Mouse (Mus musculus): ENCODE measurements at regions not wholly inside any gene's neighbourhood (a gene's known extent, or its start where the extent isn't known, plus 50 kb on each side); places are given as distances from the start of the nearest gene placed in this dataset.

DNA sequence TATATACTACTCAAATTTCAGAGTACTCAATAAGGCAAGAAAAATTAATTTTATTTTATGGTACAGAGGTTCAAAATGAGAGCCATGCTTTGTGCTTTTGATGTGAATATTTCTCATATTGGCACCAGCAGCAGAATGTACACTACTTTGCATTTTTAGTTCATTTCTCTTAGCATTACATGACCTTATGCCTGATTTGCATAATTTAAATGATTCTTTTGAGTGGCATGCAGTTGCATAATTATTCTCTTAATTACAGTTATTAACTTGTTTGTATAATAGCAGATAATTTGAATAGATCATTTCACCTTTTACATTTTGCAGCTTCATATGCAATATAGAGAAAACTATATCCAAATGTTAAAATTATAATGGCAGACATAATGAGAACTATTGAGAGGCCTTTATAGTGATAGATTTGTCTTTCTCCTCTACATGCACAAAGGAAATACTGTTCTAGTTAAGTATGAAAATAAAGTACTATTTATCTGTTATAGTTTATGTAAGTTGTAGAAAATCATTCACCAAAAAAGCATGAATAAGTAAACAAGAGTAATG is 374.6 kb downstream of the Tmem161b start:
- H3K4me2 ChIP-seq (ENCODE audit: low read length): no peak overlapping the region
- H3K9me3 ChIP-seq (ENCODE audit: control insufficient read depth, low read length): no peaks in the 10 kb centered on the region
- ATAC-seq (ENCODE audit: insufficient number of reproducible peaks, insufficient read depth, low FRiP score, low read depth): no peak
- H3K27ac ChIP-seq (replicated peaks in 1 of 2; ENCODE audit: control insufficient read depth in 1 of 2, insufficient read depth in 1 of 2, low read depth in 2 of 2, low read length in 2 of 2): no peak overlapping the region
- H3K9ac ChIP-seq (ENCODE audit: low read length): no peak overlapping the region
- H3K27me3 ChIP-seq (ENCODE audit: control insufficient read depth, insufficient read depth, low read length): no peaks in the 10 kb centered on the region
- no peak overlapping the region for H3K4me3 ChIP-seq (ENCODE audit: control insufficient read depth in 1 of 2, insufficient read depth in 1 of 2, low read depth in 1 of 2, low read length in 2 of 2)
- H3K4me1 ChIP-seq (ENCODE audit: control insufficient read depth in 2 of 2, insufficient read depth in 2 of 2, low read length in 2 of 2): no peaks in the 10 kb centered on the region
- H3K36me3 ChIP-seq (ENCODE audit: control insufficient read depth, insufficient read depth, low read length): no peaks in the 10 kb centered on the region

DNA sequence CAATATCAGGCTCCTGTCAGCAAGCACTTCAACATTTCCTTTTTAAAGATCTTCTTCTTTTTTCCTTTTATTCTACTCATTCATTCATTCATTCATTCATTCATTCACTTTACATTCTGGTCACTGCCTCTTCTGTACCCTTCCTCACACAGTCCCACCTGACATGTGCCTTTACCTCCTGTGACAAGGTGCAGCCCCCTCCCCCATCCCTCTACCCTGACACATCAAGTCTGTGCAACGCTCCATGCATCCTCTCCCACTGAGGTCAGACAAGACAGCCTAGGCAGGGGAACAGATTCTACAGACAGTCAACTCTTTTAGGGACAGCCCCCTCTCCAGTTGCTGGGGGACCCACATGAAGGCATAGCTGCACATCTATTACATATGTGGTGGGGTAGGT is 380.5 kb downstream of the Tmem161b start:
- Histone ChIP-seq H3K27ac (replicated peaks in 1 of 2; ENCODE audit: control insufficient read depth in 1 of 2, insufficient read depth in 1 of 2, low read depth in 2 of 2, low read length in 2 of 2) (no peak overlapping the region), H3K9ac (ENCODE audit: low read length) (no peak overlapping the region), H3K27me3 (ENCODE audit: control insufficient read depth, insufficient read depth, low read length) (no peaks in the 10 kb centered on the region), H3K36me3 (ENCODE audit: control insufficient read depth, insufficient read depth, low read length) (no peaks in the 10 kb centered on the region), H3K4me1 (ENCODE audit: control insufficient read depth in 2 of 2, insufficient read depth in 2 of 2, low read length in 2 of 2) (no peaks in the 10 kb centered on the region), H3K4me3 (ENCODE audit: control insufficient read depth in 1 of 2, insufficient read depth in 1 of 2, low read depth in 1 of 2, low read length in 2 of 2) (no peak overlapping the region), H3K4me2 (ENCODE audit: low read length) (no peak overlapping the region), H3K9me3 (ENCODE audit: control insufficient read depth, low read length) (no peaks in the 10 kb centered on the region)
- no peak for ATAC-seq (ENCODE audit: insufficient number of reproducible peaks, insufficient read depth, low FRiP score, low read depth)
- 75% methylated on average over 1 of the region's 1 CpGs for WGBS

DNA sequence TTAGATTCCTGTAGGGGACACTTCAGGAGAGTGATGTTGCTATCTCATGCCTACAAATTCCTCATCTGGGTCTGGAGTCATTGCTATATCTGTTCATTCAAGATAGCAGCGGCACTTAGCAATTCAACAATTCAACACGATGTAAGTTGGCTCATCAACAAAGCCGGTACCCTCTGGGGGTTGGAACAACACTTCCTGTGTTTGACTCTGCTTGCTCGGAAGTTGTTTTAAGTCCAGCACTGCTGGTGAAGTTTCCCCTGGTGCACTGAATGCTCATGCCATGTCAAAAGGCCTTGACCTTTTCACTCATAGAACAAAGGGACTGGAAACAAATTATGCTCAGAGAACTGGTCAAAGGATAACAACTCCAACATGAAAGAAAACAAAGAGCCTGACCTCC is 390.4 kb downstream of the Tmem161b start:
- WGBS: 3% methylated on average over 4 of the region's 4 CpGs
- ATAC-seq (ENCODE audit: insufficient number of reproducible peaks, insufficient read depth, low FRiP score, low read depth): no peak

DNA sequence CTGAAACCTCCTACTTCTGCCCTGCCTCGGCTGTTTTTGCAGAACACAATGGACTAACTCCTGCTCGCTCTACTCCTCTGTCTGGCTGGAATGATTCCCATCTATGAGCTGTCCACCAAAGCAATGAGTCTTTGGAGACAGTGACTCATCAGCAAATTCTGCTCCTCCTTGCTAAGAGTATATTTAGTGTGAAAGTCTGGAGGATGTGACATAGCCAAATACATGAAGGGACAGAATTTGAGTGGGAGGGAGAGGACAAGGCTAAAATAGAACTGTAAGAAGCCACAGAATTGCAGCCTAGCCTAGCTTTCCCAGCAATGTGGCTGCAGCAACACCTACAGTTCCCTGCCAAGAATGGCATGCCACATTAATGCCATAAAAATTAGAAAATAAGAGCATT is 390.9 kb downstream of the Tmem161b start:
- peaks cover 2 to 10% of the 10 kb centered on the region in 2 experiments; a peak in 3 of 4 replicates for H3K4me1 ChIP-seq (ENCODE audit: control insufficient read depth in 2 of 2, insufficient read depth in 2 of 2, low read length in 2 of 2)
- no peak overlapping the region for H3K4me2 ChIP-seq (ENCODE audit: low read length)
- H3K4me3 ChIP-seq (ENCODE audit: control insufficient read depth in 1 of 2, insufficient read depth in 1 of 2, low read depth in 1 of 2, low read length in 2 of 2): no peak overlapping the region
- no peaks in the 10 kb centered on the region for H3K9me3 ChIP-seq (ENCODE audit: control insufficient read depth, low read length)
- H3K27me3 ChIP-seq (ENCODE audit: control insufficient read depth, insufficient read depth, low read length): 0 out of 2 replicates have a peak, but pooled peaks cover 3% of the 10 kb centered on the region
- H3K27ac ChIP-seq (replicated peaks in 1 of 2; ENCODE audit: control insufficient read depth in 1 of 2, insufficient read depth in 1 of 2, low read depth in 2 of 2, low read length in 2 of 2): no peak overlapping the region; a peak in 1 of 4 replicates
- no peaks in the 10 kb centered on the region for H3K36me3 ChIP-seq (ENCODE audit: control insufficient read depth, insufficient read depth, low read length)
- H3K9ac ChIP-seq (ENCODE audit: low read length): no peak overlapping the region
- 24% methylated on average over 2 of the region's 2 CpGs for WGBS
- no peak; the same call in 1 of the 2 replicates for ATAC-seq (ENCODE audit: insufficient number of reproducible peaks, insufficient read depth, low FRiP score, low read depth)

More for the DNA sequence above, 390.4 kb downstream of the Tmem161b start:
- no peak overlapping the region for H3K4me3 ChIP-seq (ENCODE audit: control insufficient read depth in 1 of 2, insufficient read depth in 1 of 2, low read depth in 1 of 2, low read length in 2 of 2)
- H3K4me1 ChIP-seq (ENCODE audit: control insufficient read depth in 2 of 2, insufficient read depth in 2 of 2, low read length in 2 of 2): peaks cover 2 to 10% of the 10 kb centered on the region in 2 experiments; a peak in 3 of 4 replicates
- H3K9me3 ChIP-seq (ENCODE audit: control insufficient read depth, low read length): no peaks in the 10 kb centered on the region
- H3K4me2 ChIP-seq (ENCODE audit: low read length): no peak overlapping the region
- H3K36me3 ChIP-seq (ENCODE audit: control insufficient read depth, insufficient read depth, low read length): no peaks in the 10 kb centered on the region
- no peak overlapping the region for H3K9ac ChIP-seq (ENCODE audit: low read length)
- no peak overlapping the region; a peak in 1 of 4 replicates for H3K27ac ChIP-seq (replicated peaks in 1 of 2; ENCODE audit: control insufficient read depth in 1 of 2, insufficient read depth in 1 of 2, low read depth in 2 of 2, low read length in 2 of 2)
- H3K27me3 ChIP-seq (ENCODE audit: control insufficient read depth, insufficient read depth, low read length): 0 out of 2 replicates have a peak, but pooled peaks cover 3% of the 10 kb centered on the region

DNA sequence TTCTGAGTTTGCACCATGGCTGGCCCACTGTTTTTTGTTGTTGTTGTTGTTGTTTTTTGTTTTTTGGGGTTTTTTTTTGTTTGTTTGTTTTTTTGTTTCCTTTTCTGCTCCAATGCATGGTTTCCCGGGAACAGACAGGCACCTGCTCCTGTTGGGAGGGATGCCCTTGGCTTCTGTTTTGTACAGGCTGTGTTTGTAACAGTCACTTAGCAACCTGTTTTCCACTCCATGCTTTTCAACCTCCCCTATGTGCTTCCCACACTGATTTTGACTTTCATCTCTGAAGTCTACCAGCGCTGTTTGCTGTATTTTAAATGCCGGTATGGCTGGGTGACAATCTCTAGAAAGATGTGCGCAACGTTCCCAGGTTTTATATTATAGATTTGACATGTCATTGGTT is 402.6 kb downstream of the Tmem161b start:
- Histone ChIP-seq H3K27me3 (ENCODE audit: control insufficient read depth, insufficient read depth, low read length) (no peaks in the 10 kb centered on the region), H3K4me1 (ENCODE audit: control insufficient read depth in 2 of 2, insufficient read depth in 2 of 2, low read length in 2 of 2) (no peaks in the 10 kb centered on the region), H3K9me3 (ENCODE audit: control insufficient read depth, low read length) (no peaks in the 10 kb centered on the region), H3K9ac (ENCODE audit: low read length) (no peak overlapping the region), H3K27ac (replicated peaks in 1 of 2; ENCODE audit: control insufficient read depth in 1 of 2, insufficient read depth in 1 of 2, low read depth in 2 of 2, low read length in 2 of 2) (no peak overlapping the region), H3K36me3 (ENCODE audit: control insufficient read depth, insufficient read depth, low read length) (no peaks in the 10 kb centered on the region), H3K4me3 (ENCODE audit: control insufficient read depth in 1 of 2, insufficient read depth in 1 of 2, low read depth in 1 of 2, low read length in 2 of 2) (no peak overlapping the region), H3K4me2 (ENCODE audit: low read length) (no peak overlapping the region)
- 76% methylated on average over 5 of the region's 5 CpGs for WGBS
- ATAC-seq (ENCODE audit: insufficient number of reproducible peaks, insufficient read depth, low FRiP score, low read depth): no peak

DNA sequence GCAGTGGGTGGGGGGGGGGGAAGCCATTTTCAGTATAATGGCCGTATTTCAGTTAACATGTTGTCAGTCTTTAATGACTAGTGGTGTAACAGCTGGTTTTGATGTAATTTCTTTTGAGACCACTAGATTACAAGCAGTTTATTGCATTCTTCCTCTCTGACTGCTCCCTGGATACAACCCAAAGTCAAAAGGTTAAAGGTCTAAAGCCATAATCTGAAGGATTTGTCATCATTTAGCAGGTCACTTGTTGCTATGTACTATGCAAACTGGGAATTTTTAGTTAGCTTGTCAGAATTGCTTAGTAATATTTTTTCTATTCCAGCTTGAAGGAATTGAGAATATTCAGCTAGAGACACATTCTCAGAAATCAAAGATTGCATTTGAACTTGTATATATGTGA is 403.4 kb downstream of the Tmem161b start:
- no peak overlapping the region for H3K9ac ChIP-seq (ENCODE audit: low read length)
- H3K4me3 ChIP-seq (ENCODE audit: control insufficient read depth in 1 of 2, insufficient read depth in 1 of 2, low read depth in 1 of 2, low read length in 2 of 2): no peak overlapping the region
- H3K36me3 ChIP-seq (ENCODE audit: control insufficient read depth, insufficient read depth, low read length): no peaks in the 10 kb centered on the region
- WGBS: 79% methylated on average over 1 of the region's 1 CpGs
- H3K4me1 ChIP-seq (ENCODE audit: control insufficient read depth in 2 of 2, insufficient read depth in 2 of 2, low read length in 2 of 2): no peaks in the 10 kb centered on the region
- ATAC-seq (ENCODE audit: insufficient number of reproducible peaks, insufficient read depth, low FRiP score, low read depth): no peak
- no peaks in the 10 kb centered on the region for H3K9me3 ChIP-seq (ENCODE audit: control insufficient read depth, low read length)
- H3K4me2 ChIP-seq (ENCODE audit: low read length): no peak overlapping the region
- H3K27ac ChIP-seq (replicated peaks in 1 of 2; ENCODE audit: control insufficient read depth in 1 of 2, insufficient read depth in 1 of 2, low read depth in 2 of 2, low read length in 2 of 2): no peak overlapping the region
- no peaks in the 10 kb centered on the region for H3K27me3 ChIP-seq (ENCODE audit: control insufficient read depth, insufficient read depth, low read length)

DNA sequence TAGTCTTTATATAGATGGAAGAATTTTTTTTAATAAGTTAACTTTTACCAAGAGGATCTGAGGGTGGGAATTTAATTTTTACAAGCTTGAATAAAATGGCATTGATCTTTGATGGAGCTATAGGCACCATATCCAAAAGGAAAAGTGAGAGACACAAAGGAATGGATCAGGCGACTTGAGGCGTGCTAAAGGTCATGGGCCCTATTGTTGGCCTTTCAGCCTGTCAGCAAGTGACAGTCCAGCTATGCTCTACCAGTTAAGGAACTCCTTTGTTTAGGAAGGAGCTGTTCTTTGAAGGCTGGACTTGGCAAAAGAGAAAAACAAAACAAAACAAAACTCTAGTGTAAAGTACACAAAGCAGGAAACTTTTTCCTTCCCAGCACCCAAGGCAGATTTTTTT is 403.8 kb downstream of the Tmem161b start:
- H3K4me2 ChIP-seq (ENCODE audit: low read length): no peak overlapping the region
- no peaks in the 10 kb centered on the region for H3K9me3 ChIP-seq (ENCODE audit: control insufficient read depth, low read length)
- H3K27ac ChIP-seq (replicated peaks in 1 of 2; ENCODE audit: control insufficient read depth in 1 of 2, insufficient read depth in 1 of 2, low read depth in 2 of 2, low read length in 2 of 2): no peak overlapping the region
- no peak overlapping the region for H3K4me3 ChIP-seq (ENCODE audit: control insufficient read depth in 1 of 2, insufficient read depth in 1 of 2, low read depth in 1 of 2, low read length in 2 of 2)
- 56% methylated on average over 2 of the region's 2 CpGs for WGBS
- H3K9ac ChIP-seq (ENCODE audit: low read length): no peak overlapping the region
- H3K27me3 ChIP-seq (ENCODE audit: control insufficient read depth, insufficient read depth, low read length): no peaks in the 10 kb centered on the region
- no peak for ATAC-seq (ENCODE audit: insufficient number of reproducible peaks, insufficient read depth, low FRiP score, low read depth)
- H3K36me3 ChIP-seq (ENCODE audit: control insufficient read depth, insufficient read depth, low read length): no peaks in the 10 kb centered on the region
- no peaks in the 10 kb centered on the region for H3K4me1 ChIP-seq (ENCODE audit: control insufficient read depth in 2 of 2, insufficient read depth in 2 of 2, low read length in 2 of 2)

DNA sequence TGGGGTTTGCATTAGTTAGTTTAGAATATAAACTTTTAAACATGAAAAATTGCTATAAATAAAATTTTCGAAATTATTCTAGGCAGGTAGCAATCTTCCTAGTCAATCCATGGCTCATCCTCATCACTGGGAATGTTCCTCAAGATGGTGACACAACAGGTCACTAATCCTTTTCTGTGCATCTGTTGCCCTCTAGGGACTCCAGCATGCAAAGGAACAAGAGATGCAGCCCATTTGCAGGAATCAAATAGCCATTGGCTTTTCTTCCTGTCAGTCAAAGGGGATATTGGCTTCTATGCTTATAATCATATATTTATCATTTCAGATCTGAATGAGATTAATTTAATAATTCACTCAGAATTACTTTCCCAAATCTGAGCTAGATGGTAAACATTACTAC is 404.3 kb downstream of the Tmem161b start:
- ATAC-seq (ENCODE audit: insufficient number of reproducible peaks, insufficient read depth, low FRiP score, low read depth): no peak
- 25% methylated on average over 1 of the region's 1 CpGs for WGBS
- Histone ChIP-seq H3K4me3 (ENCODE audit: control insufficient read depth in 1 of 2, insufficient read depth in 1 of 2, low read depth in 1 of 2, low read length in 2 of 2) (no peak overlapping the region), H3K27ac (replicated peaks in 1 of 2; ENCODE audit: control insufficient read depth in 1 of 2, insufficient read depth in 1 of 2, low read depth in 2 of 2, low read length in 2 of 2) (no peak overlapping the region), H3K4me2 (ENCODE audit: low read length) (no peak overlapping the region), H3K36me3 (ENCODE audit: control insufficient read depth, insufficient read depth, low read length) (no peaks in the 10 kb centered on the region), H3K27me3 (ENCODE audit: control insufficient read depth, insufficient read depth, low read length) (no peaks in the 10 kb centered on the region), H3K4me1 (ENCODE audit: control insufficient read depth in 2 of 2, insufficient read depth in 2 of 2, low read length in 2 of 2) (no peaks in the 10 kb centered on the region), H3K9ac (ENCODE audit: low read length) (no peak overlapping the region), H3K9me3 (ENCODE audit: control insufficient read depth, low read length) (no peaks in the 10 kb centered on the region)

Measured in heart, embryonic 14.5 days (tissue).